Mouse (Mus musculus) megakaryocyte, embryonic 14.5 days (primary cell): ENCODE results near the gene Gm42957.

Source experiments
- FLI1 ChIP-seq: IDR thresholded peaks from 2 replicates; pipeline ENCODE4 v1.6.1; 2012; ENCODE audit warnings: low read length, inconsistent platforms, mixed read lengths
- GATA1 ChIP-seq: IDR thresholded peaks from 3 replicates; pipeline ENCODE4 v1.6.1; 2012; ENCODE audit warnings: mixed read lengths, low read length, inconsistent platforms, borderline replicate concordance

GRCm38 (mm10) chr3:96692506-96692905, 57.2 kb downstream of the Gm42957 start:
- TF ChIP-seq GATA1 (no peak), FLI1 (no peak)
